Mouse (Mus musculus) thymus, adult 2 months (tissue): ENCODE measurements around the gene Gal3st2b.
"Not testable (repeated sequence)": the region's sequence is repeated elsewhere in the genome, so short reads cannot be mapped to it uniquely, and the experiment has no call there.

Experiments used
- CTCF ChIP-seq: fragments of 200-500 bp; IDR thresholded peaks from 2 replicates; pipeline ENCODE4 v1.5.1; 2012; ENCODE audit warnings: mild to moderate bottlenecking, control low read depth, low read length, moderate library complexity, borderline replicate concordance; ENCODE audit not compliant: control insufficient read depth, poor library complexity, insufficient read depth; ENCODE audit errors: extremely low read depth
- POLR2A ChIP-seq: fragments of 200-500 bp; IDR thresholded peaks from 2 replicates; pipeline ENCODE4 v1.6.1; 2012; ENCODE audit warnings: mild to moderate bottlenecking, low read length, control low read depth, moderate library complexity; ENCODE audit not compliant: control insufficient read depth, poor library complexity, insufficient read depth; ENCODE audit errors: extremely low read depth

DNA sequence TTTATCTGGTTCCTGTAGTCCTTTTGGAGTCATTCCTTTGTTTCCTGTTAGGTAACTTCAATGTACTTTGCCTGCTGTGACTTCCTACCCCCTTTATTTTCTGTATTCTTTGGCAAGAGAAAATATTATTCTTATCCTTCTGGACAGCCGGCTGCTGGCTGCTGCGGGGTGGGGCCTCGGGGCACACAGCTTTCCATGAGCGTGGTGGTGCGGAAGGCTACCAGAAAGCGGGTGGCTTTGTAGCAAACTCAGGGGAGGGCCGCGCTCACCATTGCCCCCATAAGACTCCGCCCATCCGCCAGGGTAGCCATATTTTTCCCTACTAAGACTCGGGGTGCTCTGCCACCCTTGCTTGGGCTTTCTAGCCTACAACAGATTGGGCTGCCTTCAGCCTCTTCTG lies 31.0 kb downstream of the Gal3st2b start:
- not testable (repeated sequence) for TF ChIP-seq POLR2A, CTCF
